Mouse (Mus musculus): ENCODE data around the gene Pcnp. TPM values are rescaled to one million over a fixed set of nuclear protein-coding genes. Genes with fewer than 3 reads are reported as not detected.
"Not testable (repeated sequence)": the region's sequence is repeated elsewhere in the genome, so short reads cannot be mapped to it uniquely, and the experiment has no call there.

The Pcnp gene
- total RNA-seq, 2 experiments from 2014 or later: 122 to 132 TPM

DNA sequence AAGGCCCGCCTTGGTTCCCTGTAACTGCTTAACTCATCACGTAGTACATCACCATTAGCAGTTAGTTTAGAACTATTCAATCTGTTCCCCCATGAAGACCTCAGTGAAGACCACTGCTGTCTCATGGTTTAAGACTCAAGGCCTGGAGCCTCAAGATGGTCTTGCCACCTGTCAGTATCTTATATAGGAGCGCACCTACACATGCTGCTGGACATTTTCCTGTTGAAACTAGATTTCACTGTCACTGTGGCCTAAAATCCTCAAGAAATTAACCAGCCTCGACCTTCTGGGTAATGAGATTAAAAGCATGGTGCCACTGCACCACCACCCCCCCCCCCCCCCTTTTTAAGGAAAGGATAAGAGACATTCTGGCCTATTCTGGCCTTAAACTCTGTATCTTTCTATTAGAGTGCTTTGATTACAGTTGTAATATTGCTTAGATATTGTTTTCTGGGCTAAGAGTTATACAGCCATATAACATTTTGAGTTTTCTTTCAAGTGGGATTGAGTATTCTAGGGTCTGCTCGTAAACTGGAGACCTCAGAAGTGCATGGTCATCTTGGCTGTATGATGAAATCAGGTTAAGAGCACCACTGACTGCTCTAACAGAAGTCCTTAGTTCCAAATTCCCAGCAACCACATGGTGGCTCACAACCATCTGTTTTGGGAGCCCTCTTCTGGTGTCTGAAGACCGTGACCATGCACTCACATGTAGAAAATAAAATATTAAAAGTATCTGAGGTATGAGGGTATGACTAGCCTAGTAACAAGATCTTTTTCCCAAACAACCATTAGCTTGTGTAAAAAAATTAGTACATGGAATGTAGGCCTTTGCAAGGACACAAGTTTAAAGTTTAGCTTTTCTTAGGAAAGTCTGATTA is 57.6 kb downstream of the Pcnp start:
- DNase-seq (ENCODE audit: low spot score in 2 of 2): no peak

GRCm38 (mm10) chr16:55970416-55970815 is 59.1 kb downstream of the Pcnp start:
- DNase-seq (ENCODE audit: low spot score in 2 of 2): no peak

- DNase-seq (ENCODE audit: low spot score in 2 of 2): peak in 1 of 2 experiments; percentile 49
Measured at GRCm38 (mm10) chr16:55969147-55969546, 60.4 kb downstream of the Pcnp start.

DNA sequence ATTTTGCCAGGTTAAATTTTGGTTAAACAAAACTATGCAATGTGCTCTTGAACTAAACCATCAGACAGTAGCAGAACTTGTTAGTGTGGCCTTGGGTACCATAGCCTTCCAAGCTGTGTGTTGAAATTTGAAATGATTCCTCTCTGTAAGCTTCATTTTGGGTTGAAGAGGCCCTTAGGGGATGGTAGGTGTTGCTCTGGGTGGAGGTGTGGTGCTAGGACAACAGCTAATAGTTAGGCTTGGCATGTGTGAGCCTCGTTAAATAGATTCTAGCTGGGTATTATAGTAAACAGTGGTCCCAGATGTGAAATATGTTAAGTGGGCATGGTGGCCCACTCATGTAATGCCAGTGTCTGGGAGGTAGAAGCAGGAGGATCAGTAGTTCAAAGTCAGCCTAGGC is 62.3 kb downstream of the Pcnp start:
- DNase-seq (ENCODE audit: low spot score in 2 of 2): no peak

- DNase-seq (ENCODE audit: low spot score in 2 of 2): peak; percentile 96 to 97
Measured at GRCm38 (mm10) chr16:55966212-55966871, 63.2 kb downstream of the Pcnp start, which contains the start of gene Rpl24. Rpl24 (plus strand) TSS chr16:55966275.

DNA sequence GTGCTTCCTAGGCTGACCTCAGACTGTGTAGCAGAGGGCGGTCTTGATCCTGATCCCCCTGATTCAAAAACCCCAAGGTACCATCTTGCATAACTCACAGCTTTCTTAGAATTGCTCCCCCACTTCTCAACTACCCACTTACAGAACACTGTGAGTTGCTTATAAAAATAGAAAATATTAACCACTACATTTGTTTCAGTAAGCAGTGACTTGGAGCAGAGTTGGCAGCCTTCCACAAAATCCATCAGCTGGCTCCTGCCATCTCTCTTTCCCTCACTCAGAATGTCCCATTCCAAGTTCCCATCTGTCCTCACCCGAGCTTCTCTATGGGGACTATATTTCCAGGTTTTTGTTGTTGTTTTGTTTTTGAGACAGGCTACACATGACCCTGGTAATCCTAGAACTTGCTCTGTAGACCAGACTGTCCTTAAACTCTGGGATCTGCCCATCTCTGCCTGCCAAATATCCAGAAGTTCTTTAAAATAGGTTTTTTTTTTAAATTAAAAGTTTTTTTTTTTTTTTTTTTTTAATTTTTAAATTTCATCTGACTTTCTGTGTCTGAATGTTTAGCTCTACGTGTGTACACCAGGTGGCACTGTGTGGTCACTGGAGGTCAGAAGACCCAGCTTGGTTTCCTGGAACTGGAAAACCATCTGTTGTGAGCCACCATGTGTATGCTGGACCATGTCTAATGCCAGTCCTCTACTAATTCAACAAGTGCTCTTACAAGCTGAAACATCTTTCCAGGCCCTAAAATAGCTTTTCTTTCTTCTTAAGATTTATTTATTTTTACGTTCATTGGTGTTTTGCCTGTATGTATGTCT is 65.2 kb downstream of the Pcnp start:
- DNase-seq (ENCODE audit: low spot score in 2 of 2): no peak

DNA sequence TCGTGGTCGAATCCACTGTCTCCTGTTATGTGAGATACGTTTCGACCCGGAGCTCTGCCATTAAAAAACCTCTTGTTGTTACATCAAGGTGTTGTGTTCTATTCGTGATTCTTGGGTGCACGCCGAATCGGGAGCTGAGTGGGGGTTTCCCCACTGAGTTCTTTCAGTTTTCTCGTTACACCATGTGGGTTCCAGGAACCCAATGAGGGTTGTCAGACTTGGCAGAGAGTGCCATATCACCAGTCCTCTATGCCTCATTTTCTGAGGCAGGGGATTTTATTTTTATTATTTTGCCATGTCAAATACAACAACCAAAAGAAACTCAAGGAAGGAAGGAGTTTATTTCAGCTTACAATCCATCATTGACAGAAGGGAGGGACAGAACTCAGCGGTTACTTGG is 66.5 kb downstream of the Pcnp start:
- not testable (repeated sequence) for DNase-seq (ENCODE audit: low spot score in 2 of 2)

Small RNA genes within 50 kb of the gene (microRNA-seq; reads per million reads assigned to microRNA genes)
- 0 reads per million in 2 experiments for gene Gm24047

Other genes with a start within 250 kb of the Pcnp start
- 1 to 10 TPM; 4.4 to 4.5 TPM for gene Nfkbiz, start 190.8 kb downstream of the Pcnp start, total RNA-seq (2021)
- gene Nxpe3, start 134.5 kb downstream of the Pcnp start, total RNA-seq (2021): 1 to 10 TPM; 7.9 to 8.3 TPM
- 10 to 100 TPM in 1 of 2 experiments, 1 to 10 TPM in 1; 9.8 to 11.5 TPM for gene Cep97, start 94.9 kb downstream of the Pcnp start, total RNA-seq (2021)
- gene Rpl24, start 63.5 kb downstream of the Pcnp start, total RNA-seq (2021): 100 to 1,000 TPM; 450 to 460 TPM
- gene Zbtb11, start 55.9 kb downstream of the Pcnp start, total RNA-seq (2021): 10 to 100 TPM; 30.3 to 32.1 TPM
- 10 to 100 TPM; 10.3 to 10.9 TPM for gene Trmt10c, start 8.1 kb upstream of the Pcnp start, total RNA-seq (2021)
- gene Senp7, start 18.6 kb upstream of the Pcnp start, total RNA-seq (2021): 10 to 100 TPM; 49.3 to 53.4 TPM
- gene Impg2, start 174.6 kb upstream of the Pcnp start, total RNA-seq (2021): 1 to 10 TPM in 1 of 2 experiments, under 1 TPM in 1; 0.87 to 1.2 TPM